Mouse (Mus musculus): ENCODE measurements around the gene Fbxo22. TPM values are rescaled to one million over a fixed set of nuclear protein-coding genes. Genes with fewer than 3 reads are reported as not detected.

Fbxo22 gene
- polyA plus RNA-seq, 1 experiment from 2014 or later, result 42.6 TPM

- 78% methylated on average over 8 of the region's 8 CpGs for WGBS
- no peaks in the 10 kb centered on the region for H3K36me3 ChIP-seq (ENCODE audit: insufficient read depth, low read length)
- ATAC-seq (replicated peaks; ENCODE audit: low FRiP score, low read depth) (no peak), DNase-seq (ENCODE audit: low spot score) (no peak)
- no peak for TF ChIP-seq CTCF (IDR thresholded peaks at IDR 0.05; ENCODE audit: low read depth)
- H3K27me3 ChIP-seq (ENCODE audit: insufficient read depth, low read length), result no peaks in the 10 kb centered on the region
- H3K4me1 ChIP-seq (replicated peaks; ENCODE audit: insufficient read depth, low read length), result no peaks in the 10 kb centered on the region
- no peaks in the 10 kb centered on the region for H3K9me3 ChIP-seq (replicated peaks; ENCODE audit: low read length)
- H3K9ac ChIP-seq (ENCODE audit: low read depth, low read length), result no peak overlapping the region
- H3K4me2 ChIP-seq (ENCODE audit: low read length), result no peak overlapping the region
- H3K4me3 ChIP-seq (replicated peaks; ENCODE audit: low read depth, low read length), result no peak overlapping the region
- no peak overlapping the region for H3K27ac ChIP-seq
Observed at GRCm38 (mm10) chr9:55264356-55265302, 55.9 kb downstream of the Fbxo22 start.

GRCm38 (mm10) chr9:55271960-55272560 is 63.3 kb downstream of the Fbxo22 start:
- no peak for DNase-seq (ENCODE audit: low spot score)
- no peaks in the 10 kb centered on the region for H3K36me3 ChIP-seq (ENCODE audit: insufficient read depth, low read length)
- no peak for ATAC-seq (replicated peaks; ENCODE audit: low FRiP score, low read depth)
- H3K9ac ChIP-seq (ENCODE audit: low read depth, low read length), result no peak overlapping the region
- no peaks in the 10 kb centered on the region for H3K9me3 ChIP-seq (replicated peaks; ENCODE audit: low read length)
- 35% methylated on average over 5 of the region's 5 CpGs for WGBS
- no peak overlapping the region for H3K4me3 ChIP-seq (replicated peaks; ENCODE audit: low read depth, low read length)
- TF ChIP-seq CTCF (IDR thresholded peaks at IDR 0.05; ENCODE audit: low read depth), result no peak
- no peaks in the 10 kb centered on the region for H3K27me3 ChIP-seq (ENCODE audit: insufficient read depth, low read length)
- H3K27ac ChIP-seq, result no peak overlapping the region
- H3K4me2 ChIP-seq (ENCODE audit: low read length), result no peak overlapping the region
- no peaks in the 10 kb centered on the region for H3K4me1 ChIP-seq (replicated peaks; ENCODE audit: insufficient read depth, low read length)

- whole genome bisulfite sequencing, result 72% methylated on average over 4 of the region's 4 CpGs
Observed at GRCm38 (mm10) chr9:55273906-55274305, 65.2 kb downstream of the Fbxo22 start.

More at GRCm38 (mm10) chr9:55273906-55274305, 65.2 kb downstream of the Fbxo22 start:
- TF ChIP-seq CTCF (IDR thresholded peaks at IDR 0.05; ENCODE audit: low read depth), result no peak
- Histone ChIP-seq H3K27ac (no peak overlapping the region), H3K9me3 (replicated peaks; ENCODE audit: low read length) (no peaks in the 10 kb centered on the region), H3K4me2 (ENCODE audit: low read length) (no peak overlapping the region), H3K9ac (ENCODE audit: low read depth, low read length) (no peak overlapping the region), H3K36me3 (ENCODE audit: insufficient read depth, low read length) (no peaks in the 10 kb centered on the region), H3K4me1 (replicated peaks; ENCODE audit: insufficient read depth, low read length) (no peaks in the 10 kb centered on the region), H3K4me3 (replicated peaks; ENCODE audit: low read depth, low read length) (no peak overlapping the region), H3K27me3 (ENCODE audit: insufficient read depth, low read length) (no peaks in the 10 kb centered on the region)
- ATAC-seq (replicated peaks; ENCODE audit: low FRiP score, low read depth) (no peak), DNase-seq (ENCODE audit: low spot score) (no peak)

Other genes starting within 250 kb of the Fbxo22 start
- gene Chrna5, start 228.0 kb upstream of the Fbxo22 start, polyA plus RNA-seq (2015; fragmentation: Nextera tagmentation; extraction: Ambion mirVana), result 0.97 and 1.7 TPM in 2 replicates
- 0.18 and 0.22 TPM in 2 replicates for gene Chrna3, start 182.4 kb upstream of the Fbxo22 start, polyA plus RNA-seq (2015; fragmentation: Nextera tagmentation; extraction: Ambion mirVana)
- gene Chrnb4, start 160.1 kb upstream of the Fbxo22 start, polyA plus RNA-seq (2015; fragmentation: Nextera tagmentation; extraction: Ambion mirVana), result 1.0 and 1.4 TPM in 2 replicates
- 29.7 and 30.5 TPM in 2 replicates for gene Ube2q2, start 60.1 kb upstream of the Fbxo22 start, polyA plus RNA-seq (2015; fragmentation: Nextera tagmentation; extraction: Ambion mirVana)
- gene Nrg4, start 117.9 kb downstream of the Fbxo22 start, polyA plus RNA-seq (2015; fragmentation: Nextera tagmentation; extraction: Ambion mirVana), result 0.39 and 0.65 TPM in 2 replicates
- 0.25 and 0.33 TPM in 2 replicates for gene Tmem266, start 118.0 kb downstream of the Fbxo22 start, polyA plus RNA-seq (2015; fragmentation: Nextera tagmentation; extraction: Ambion mirVana)

Measured in kidney, postnatal 0 days (tissue).